Mouse (Mus musculus) lung, postnatal 4 days (tissue): Measurements from ENCODE around the gene Ndufb2.

ENCODE experiments used
- DNase-seq, 2 experiments: peaks; one replicate each; pipeline ENCODE4 v3.0.0; 2021

Ndufb2 gene

GRCm38 (mm10) chr6:39580558-39580957 is 11.8 kb upstream of the Ndufb2 start:
- DNase-seq = no peak

- DNase-seq = no peak
Measured at GRCm38 (mm10) chr6:39581087-39581784, 11.1 kb upstream of the Ndufb2 start.

- DNase-seq = no peak
Measured at GRCm38 (mm10) chr6:39585517-39585916, 6.9 kb upstream of the Ndufb2 start, which contains the start of gene Gm42420. TSS of gene Gm42420 (plus strand) at chr6:39585753.

GRCm38 (mm10) chr6:39591481-39591880 is 893 bp upstream of the Ndufb2 start:
- DNase-seq = no peak

GRCm38 (mm10) chr6:39600851-39601250 is 8.5 kb downstream of the Ndufb2 start:
- DNase-seq = peak in 1 of 2 experiments; percentile 27

GRCm38 (mm10) chr6:39601828-39602227 is 9.5 kb downstream of the Ndufb2 start:
- no peak for DNase-seq

- DNase-seq = no peak
Measured at GRCm38 (mm10) chr6:39604565-39604964, 12.2 kb downstream of the Ndufb2 start.

GRCm38 (mm10) chr6:39606056-39606455 is 13.7 kb downstream of the Ndufb2 start:
- no peak for DNase-seq

GRCm38 (mm10) chr6:39606862-39607261 is 14.5 kb downstream of the Ndufb2 start:
- DNase-seq = peak in 1 of 2 experiments; percentile 24

- no peak for DNase-seq
Measured at GRCm38 (mm10) chr6:39607365-39607764, 15.0 kb downstream of the Ndufb2 start.

- no peak for DNase-seq
Measured at GRCm38 (mm10) chr6:39610207-39610606, 17.8 kb downstream of the Ndufb2 start.

- DNase-seq = no peak
Measured at GRCm38 (mm10) chr6:39611296-39611695, 18.9 kb downstream of the Ndufb2 start.
